Mouse (Mus musculus): Measurements from ENCODE around the gene Ndufa9. TPM values are rescaled to one million over a fixed set of nuclear protein-coding genes. Genes with fewer than 3 reads are reported as not detected.
A peak's percentile ranks its signal among the peaks of the same experiment; 100 is the strongest.

Ndufa9 gene
- polyA plus RNA-seq (2012; rRNA removed): 49.3 and 93.4 TPM in 2 replicates

GRCm38 (mm10) chr6:126848712-126849704 is at the start of gene Ndufa9:
Gene Ndufa9, minus strand, starts transcription at chr6:126849136.
- Histone ChIP-seq H3K27ac (ENCODE audit: insufficient read depth, low read depth, low read length) (0 out of 2 replicates have a peak within 1 kb of the TSS, but pooled peaks have one; percentile 51), H3K4me1 (ENCODE audit: control insufficient read depth, insufficient read depth, insufficient read length, low read length) (peaks cover 13% of the 10 kb centered on the region; the same call in 1 of the 2 replicates), H3K36me3 (ENCODE audit: control insufficient read depth, insufficient read depth, low read length) (peaks cover 6% of the 10 kb centered on the region), H3K27me3 (ENCODE audit: control insufficient read depth, insufficient read depth, low read length) (no peaks in the 10 kb centered on the region), H3K4me3 (ENCODE audit: low read depth, low read length) (peak within 1 kb of the TSS; percentile 96)
- 7% methylated on average over 46 of the region's 46 CpGs for whole genome bisulfite sequencing
- TF ChIP-seq POLR2A (IDR thresholded peaks at IDR 0.05; ENCODE audit: low read depth, low read length) (peak; percentile 78), CTCF (IDR thresholded peaks at IDR 0.05; ENCODE audit: extremely low read depth, insufficient read length, insufficient replicate concordance, low read depth, low read length) (no peak)

GRCm38 (mm10) chr6:126877118-126877517 is 28.2 kb upstream of the Ndufa9 start:
- TF ChIP-seq POLR2A (IDR thresholded peaks at IDR 0.05; ENCODE audit: low read depth, low read length) (no peak), CTCF (IDR thresholded peaks at IDR 0.05; ENCODE audit: extremely low read depth, insufficient read length, insufficient replicate concordance, low read depth, low read length) (no peak)
- Histone ChIP-seq H3K4me3 (ENCODE audit: low read depth, low read length) (no peak overlapping the region), H3K27ac (ENCODE audit: insufficient read depth, low read depth, low read length) (no peak overlapping the region), H3K27me3 (ENCODE audit: control insufficient read depth, insufficient read depth, low read length) (no peaks in the 10 kb centered on the region), H3K4me1 (ENCODE audit: control insufficient read depth, insufficient read depth, insufficient read length, low read length) (no peaks in the 10 kb centered on the region), H3K36me3 (ENCODE audit: control insufficient read depth, insufficient read depth, low read length) (no peaks in the 10 kb centered on the region)
- WGBS: 81% methylated on average over 8 of the region's 8 CpGs

- no peaks in the 10 kb centered on the region for H3K27me3 ChIP-seq (ENCODE audit: control insufficient read depth, insufficient read depth, low read length)
- peaks cover 9% of the 10 kb centered on the region; the same call in 1 of the 2 replicates for H3K4me1 ChIP-seq (ENCODE audit: control insufficient read depth, insufficient read depth, insufficient read length, low read length)
- TF ChIP-seq CTCF (IDR thresholded peaks at IDR 0.05; ENCODE audit: extremely low read depth, insufficient read length, insufficient replicate concordance, low read depth, low read length) (no peak), POLR2A (IDR thresholded peaks at IDR 0.05; ENCODE audit: low read depth, low read length) (no peak)
- no peak within 1 kb of the TSS for H3K27ac ChIP-seq (ENCODE audit: insufficient read depth, low read depth, low read length)
- H3K4me3 ChIP-seq (ENCODE audit: low read depth, low read length): no peak within 1 kb of the TSS
- H3K36me3 ChIP-seq (ENCODE audit: control insufficient read depth, insufficient read depth, low read length): no peaks in the 10 kb centered on the region
Observed at GRCm38 (mm10) chr6:126852881-126853280, 3.9 kb upstream of the Ndufa9 start, which contains the start of gene Akap3. Gene Akap3, plus strand, starts transcription at chr6:126853098.

GRCm38 (mm10) chr6:126836628-126837027 is 12.3 kb downstream of the Ndufa9 start:
- peaks cover 82% of the 10 kb centered on the region for H3K36me3 ChIP-seq (ENCODE audit: control insufficient read depth, insufficient read depth, low read length)
- H3K27ac ChIP-seq (ENCODE audit: insufficient read depth, low read depth, low read length): no peak overlapping the region
- H3K27me3 ChIP-seq (ENCODE audit: control insufficient read depth, insufficient read depth, low read length): no peaks in the 10 kb centered on the region
- WGBS: 79% methylated on average over 8 of the region's 8 CpGs
- H3K4me3 ChIP-seq (ENCODE audit: low read depth, low read length): no peak overlapping the region
- no peak for TF ChIP-seq POLR2A (IDR thresholded peaks at IDR 0.05; ENCODE audit: low read depth, low read length)
- no peak for TF ChIP-seq CTCF (IDR thresholded peaks at IDR 0.05; ENCODE audit: extremely low read depth, insufficient read length, insufficient replicate concordance, low read depth, low read length)
- H3K4me1 ChIP-seq (ENCODE audit: control insufficient read depth, insufficient read depth, insufficient read length, low read length): no peaks in the 10 kb centered on the region

GRCm38 (mm10) chr6:126823087-126823486 is 25.8 kb downstream of the Ndufa9 start:
- H3K4me3 ChIP-seq (ENCODE audit: low read depth, low read length): no peak overlapping the region
- no peak overlapping the region for H3K27ac ChIP-seq (ENCODE audit: insufficient read depth, low read depth, low read length)
- WGBS: 83% methylated on average over 3 of the region's 3 CpGs
- H3K4me1 ChIP-seq (ENCODE audit: control insufficient read depth, insufficient read depth, insufficient read length, low read length): no peaks in the 10 kb centered on the region
- no peaks in the 10 kb centered on the region for H3K27me3 ChIP-seq (ENCODE audit: control insufficient read depth, insufficient read depth, low read length)
- no peak for TF ChIP-seq POLR2A (IDR thresholded peaks at IDR 0.05; ENCODE audit: low read depth, low read length)
- no peak for TF ChIP-seq CTCF (IDR thresholded peaks at IDR 0.05; ENCODE audit: extremely low read depth, insufficient read length, insufficient replicate concordance, low read depth, low read length)
- H3K36me3 ChIP-seq (ENCODE audit: control insufficient read depth, insufficient read depth, low read length): peaks cover 64% of the 10 kb centered on the region

GRCm38 (mm10) chr6:126816338-126816737 is 32.6 kb downstream of the Ndufa9 start:
- WGBS: 86% methylated on average over 8 of the region's 8 CpGs
- Histone ChIP-seq H3K36me3 (ENCODE audit: control insufficient read depth, insufficient read depth, low read length) (peaks cover 10% of the 10 kb centered on the region), H3K4me1 (ENCODE audit: control insufficient read depth, insufficient read depth, insufficient read length, low read length) (no peaks in the 10 kb centered on the region), H3K4me3 (ENCODE audit: low read depth, low read length) (no peak overlapping the region), H3K27me3 (ENCODE audit: control insufficient read depth, insufficient read depth, low read length) (no peaks in the 10 kb centered on the region), H3K27ac (ENCODE audit: insufficient read depth, low read depth, low read length) (no peak overlapping the region)
- no peak for TF ChIP-seq POLR2A (IDR thresholded peaks at IDR 0.05; ENCODE audit: low read depth, low read length)
- TF ChIP-seq CTCF (IDR thresholded peaks at IDR 0.05; ENCODE audit: extremely low read depth, insufficient read length, insufficient replicate concordance, low read depth, low read length): no peak

- WGBS: 65% methylated on average over 6 of the region's 6 CpGs
Observed at GRCm38 (mm10) chr6:126815206-126815750, 33.7 kb downstream of the Ndufa9 start.

More at GRCm38 (mm10) chr6:126815206-126815750, 33.7 kb downstream of the Ndufa9 start:
- H3K4me1 ChIP-seq (ENCODE audit: control insufficient read depth, insufficient read depth, insufficient read length, low read length): no peaks in the 10 kb centered on the region
- no peak for TF ChIP-seq CTCF (IDR thresholded peaks at IDR 0.05; ENCODE audit: extremely low read depth, insufficient read length, insufficient replicate concordance, low read depth, low read length)
- TF ChIP-seq POLR2A (IDR thresholded peaks at IDR 0.05; ENCODE audit: low read depth, low read length): no peak
- H3K4me3 ChIP-seq (ENCODE audit: low read depth, low read length): no peak overlapping the region
- H3K27me3 ChIP-seq (ENCODE audit: control insufficient read depth, insufficient read depth, low read length): no peaks in the 10 kb centered on the region
- peaks cover 2% of the 10 kb centered on the region for H3K36me3 ChIP-seq (ENCODE audit: control insufficient read depth, insufficient read depth, low read length)
- no peak overlapping the region for H3K27ac ChIP-seq (ENCODE audit: insufficient read depth, low read depth, low read length)

Data from small intestine, adult 2 months (tissue).